Mouse (Mus musculus): ENCODE measurements around the gene Tbc1d2.

DNA sequence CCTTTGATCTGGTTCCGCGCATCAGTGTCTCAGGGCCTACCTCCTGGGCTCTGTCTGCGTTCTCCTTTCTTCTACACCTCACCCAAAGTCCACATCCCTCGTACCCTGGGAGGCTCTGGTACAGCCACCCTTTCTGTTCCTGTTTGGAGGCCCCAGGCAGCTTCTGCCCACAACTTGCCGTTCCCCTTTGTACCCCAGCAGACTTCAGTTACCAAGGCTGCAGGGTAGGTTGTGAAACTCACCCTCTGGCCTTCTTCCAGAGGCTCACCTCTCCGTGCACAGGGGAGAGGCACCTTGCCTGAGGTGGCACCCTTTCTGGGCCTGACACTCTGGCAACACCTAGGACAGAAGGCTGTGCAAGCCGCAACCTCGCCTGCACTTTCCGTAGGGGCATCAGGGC lies 94.2 kb downstream of the Tbc1d2 start:
- TF ChIP-seq CTCF (IDR thresholded peaks at IDR 0.05; ENCODE audit: low read depth): no peak
- TF ChIP-seq EP300 (IDR thresholded peaks at IDR 0.05; ENCODE audit: low read depth): no peak
